Mouse (Mus musculus) small intestine, adult 2 months (tissue): ENCODE results near the gene Osbpl6. TPM values are rescaled to one million over a fixed set of nuclear protein-coding genes. Genes with fewer than 3 reads are reported as not detected.

Experiments
- H3K27ac ChIP-seq: fragments of 200-500 bp; 2 replicates; pipeline ENCODE4 v1.5.1; 2012; ENCODE audit warnings: low read depth, low read length, control low read depth, inconsistent platforms; ENCODE audit not compliant: insufficient read depth
- H3K27me3 ChIP-seq: fragments of 200-500 bp; 2 replicates; pipeline ENCODE4 v1.6.1; 2012; ENCODE audit warnings: mild to moderate bottlenecking, moderate library complexity, low read length, inconsistent platforms; ENCODE audit not compliant: control insufficient read depth, insufficient read depth
- H3K36me3 ChIP-seq: fragments of 200-500 bp; 2 replicates; pipeline ENCODE4 v1.6.1; 2012; ENCODE audit warnings: mild to moderate bottlenecking, low read length, control low read depth, inconsistent platforms; ENCODE audit not compliant: control insufficient read depth, insufficient read depth
- H3K4me1 ChIP-seq: fragments of 200-500 bp; 2 replicates; pipeline ENCODE4 v1.6.1; 2012; ENCODE audit warnings: low read length, inconsistent platforms, mixed read lengths; ENCODE audit not compliant: control insufficient read depth, insufficient read depth, insufficient read length
- H3K4me3 ChIP-seq: fragments of 200-500 bp; 2 replicates; pipeline ENCODE4 v1.5.1; 2012; ENCODE audit warnings: low read depth, mild to moderate bottlenecking, control low read depth, inconsistent platforms, low read length, moderate library complexity
- CTCF ChIP-seq: fragments of 200-500 bp; IDR thresholded peaks from 2 replicates; pipeline ENCODE4 v1.5.1; 2012; ENCODE audit warnings: low read depth, mild to moderate bottlenecking, control low read depth, inconsistent platforms, low read length, moderate library complexity, mixed read lengths; ENCODE audit not compliant: insufficient replicate concordance, insufficient read length; ENCODE audit errors: extremely low read depth
- POLR2A ChIP-seq: fragments of 200-500 bp; IDR thresholded peaks from 2 replicates; pipeline ENCODE4 v1.6.1; 2012; ENCODE audit warnings: low read depth, mild to moderate bottlenecking, control low read depth, inconsistent platforms, low read length, moderate library complexity
- whole genome bisulfite sequencing: fragments of 180-500 bp; shearing (Covaris S2); methylation state at CpG from one replicate; pipeline ENCODE4 v1.1.7; 2018; 5-methylcytosine and 5-hydroxymethylcytosine counted together
- polyA plus RNA-seq: library from polyadenylated mRNA; depleted of rRNA; stranded (reverse); fragments of >200 nt; gene quantifications from 2 replicates; pipeline ENCODE4 v1.2.3, GENCODE M21; 2012

Osbpl6 gene
- polyA plus RNA-seq, 1 experiment = 72.6 TPM

DNA sequence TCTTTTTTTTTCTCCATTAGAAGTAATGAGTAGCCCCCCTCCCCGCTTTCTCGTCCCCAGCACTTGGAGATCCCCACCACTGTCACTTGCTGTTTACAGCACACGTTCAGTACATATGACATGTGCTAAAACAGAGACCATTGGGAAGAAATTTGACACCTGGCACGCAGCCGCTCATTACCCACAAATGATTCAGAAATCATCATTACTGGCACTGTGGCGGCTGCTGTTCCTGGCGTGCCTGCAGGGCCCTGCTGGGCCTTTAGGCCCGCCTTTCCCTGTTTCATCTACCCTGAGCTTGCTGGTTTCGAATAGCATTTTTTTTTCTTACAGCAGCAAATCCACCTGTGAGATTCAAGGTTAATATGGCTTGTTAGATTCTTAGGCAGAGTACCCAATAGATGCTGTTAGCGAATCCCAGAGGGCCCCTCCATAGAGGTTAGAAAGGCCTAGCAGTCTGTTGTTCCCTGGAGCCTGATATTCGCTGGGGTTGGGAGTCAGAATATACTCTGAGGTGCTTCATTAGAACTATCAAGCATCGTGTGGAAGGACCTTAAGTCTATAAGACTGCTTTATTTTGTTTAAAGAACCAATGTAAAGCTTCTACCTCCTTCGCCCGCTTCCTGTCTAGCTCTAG is 126.3 kb downstream of the Osbpl6 start:
- H3K4me3 ChIP-seq = no peak overlapping the region
- 91% methylated on average over 14 of the region's 14 CpGs for WGBS
- no peak overlapping the region for H3K27ac ChIP-seq
- no peaks in the 10 kb centered on the region for H3K4me1 ChIP-seq
- no peaks in the 10 kb centered on the region for H3K36me3 ChIP-seq
- H3K27me3 ChIP-seq = no peaks in the 10 kb centered on the region
- no peak for TF ChIP-seq POLR2A
- no peak for TF ChIP-seq CTCF

DNA sequence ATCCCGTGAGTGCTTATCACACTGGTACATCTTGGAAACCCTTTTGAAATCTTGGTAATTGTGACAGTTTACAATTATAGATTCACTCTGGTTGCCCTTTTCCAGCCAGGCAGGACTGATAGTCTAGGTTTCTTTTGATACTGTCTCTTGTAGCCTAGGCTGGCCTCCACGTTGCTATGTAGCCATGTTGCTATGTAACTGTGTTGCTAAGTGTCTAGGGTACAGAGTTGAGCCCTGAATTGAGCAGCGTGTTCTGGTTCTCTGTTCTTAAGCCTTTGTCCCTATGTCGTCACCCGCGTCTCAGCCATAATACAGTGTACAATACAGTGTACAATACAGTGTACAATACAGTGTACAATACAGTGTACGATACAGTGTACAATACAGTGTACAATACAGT is 128.6 kb downstream of the Osbpl6 start:
- Histone ChIP-seq H3K4me3 (no peak overlapping the region), H3K4me1 (no peaks in the 10 kb centered on the region), H3K27ac (no peak overlapping the region), H3K36me3 (no peaks in the 10 kb centered on the region), H3K27me3 (no peaks in the 10 kb centered on the region)
- WGBS = 88% methylated on average over 7 of the region's 7 CpGs
- TF ChIP-seq POLR2A = no peak
- TF ChIP-seq CTCF = no peak

DNA sequence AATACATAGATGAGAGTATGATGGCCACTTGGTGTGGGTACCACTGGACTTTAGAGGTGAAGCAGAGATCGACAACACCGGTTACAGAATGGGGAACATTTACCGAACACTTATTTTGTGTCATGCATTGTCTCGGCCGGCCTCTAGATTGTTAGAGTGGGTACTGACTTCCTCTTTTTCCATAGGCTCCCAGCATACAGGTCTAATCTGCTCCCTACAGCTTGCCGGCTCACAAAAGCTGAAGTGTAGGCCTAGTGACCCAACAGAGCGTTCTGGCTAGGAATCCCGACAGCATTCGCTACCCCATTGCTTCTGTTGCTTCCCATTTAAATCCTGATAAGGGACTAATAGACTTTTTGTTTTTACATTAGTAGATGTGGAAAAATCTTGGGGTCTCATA is 135.6 kb downstream of the Osbpl6 start:
- peaks cover 3% of the 10 kb centered on the region; the same call in 1 of the 2 replicates for H3K36me3 ChIP-seq
- WGBS = 83% methylated on average over 9 of the region's 9 CpGs
- H3K4me1 ChIP-seq = peaks cover 4% of the 10 kb centered on the region; the same call in 1 of the 2 replicates
- no peaks in the 10 kb centered on the region for H3K27me3 ChIP-seq
- no peak overlapping the region for H3K27ac ChIP-seq
- no peak overlapping the region for H3K4me3 ChIP-seq
- no peak for TF ChIP-seq CTCF
- no peak for TF ChIP-seq POLR2A

DNA sequence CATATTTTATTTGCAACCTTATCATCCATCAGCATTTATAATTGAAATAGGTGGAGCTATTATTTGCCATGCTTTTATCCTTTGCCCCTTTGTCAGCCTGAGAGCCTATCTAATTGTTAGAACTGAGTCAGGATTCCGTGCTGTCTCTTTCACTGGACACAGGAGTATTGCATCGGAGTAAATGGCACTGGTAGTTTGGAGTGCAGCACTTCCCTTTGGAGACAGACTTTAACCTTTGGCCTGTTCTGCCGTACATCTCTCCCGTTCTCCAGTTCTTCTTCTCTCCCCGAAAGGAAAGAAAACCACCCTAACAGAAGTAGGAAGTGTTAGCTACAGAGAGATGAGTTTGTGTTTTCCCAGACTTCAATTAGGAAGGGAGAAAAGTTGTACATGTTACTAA is 136.6 kb downstream of the Osbpl6 start:
- H3K27me3 ChIP-seq = no peaks in the 10 kb centered on the region
- no peak overlapping the region for H3K4me3 ChIP-seq
- WGBS = 20% methylated on average over 5 of the region's 5 CpGs
- no peak overlapping the region for H3K27ac ChIP-seq
- H3K36me3 ChIP-seq = peaks cover 4% of the 10 kb centered on the region; the same call in 1 of the 2 replicates
- peaks cover 4% of the 10 kb centered on the region; the same call in 1 of the 2 replicates for H3K4me1 ChIP-seq
- TF ChIP-seq CTCF (no peak), POLR2A (no peak)

DNA sequence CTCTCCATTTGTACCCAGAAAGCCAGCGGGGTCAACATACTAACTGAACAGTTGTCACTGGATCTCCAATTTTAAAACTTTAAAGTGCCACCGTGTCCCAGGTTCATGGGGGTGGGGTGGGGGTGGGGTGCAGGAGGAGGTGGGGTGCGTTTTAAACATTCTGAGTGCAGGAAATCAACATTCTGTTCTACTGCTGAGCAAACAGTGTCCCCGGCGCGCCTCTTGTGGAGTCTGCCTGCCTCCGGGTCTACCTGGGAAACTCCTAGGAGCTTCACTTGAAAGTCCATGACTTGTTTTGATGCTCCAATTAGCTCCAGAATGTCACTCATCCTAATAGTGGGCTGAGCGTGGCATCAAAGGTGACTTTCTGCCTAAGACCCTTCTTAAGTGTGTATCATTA is 139.2 kb downstream of the Osbpl6 start:
- Histone ChIP-seq H3K4me1 (peaks cover 4% of the 10 kb centered on the region; the same call in 1 of the 2 replicates), H3K27me3 (no peaks in the 10 kb centered on the region), H3K36me3 (peaks cover 8% of the 10 kb centered on the region; the same call in 1 of the 2 replicates), H3K4me3 (no peak overlapping the region), H3K27ac (no peak overlapping the region)
- WGBS = 76% methylated on average over 8 of the region's 8 CpGs
- no peak for TF ChIP-seq CTCF
- TF ChIP-seq POLR2A = no peak

DNA sequence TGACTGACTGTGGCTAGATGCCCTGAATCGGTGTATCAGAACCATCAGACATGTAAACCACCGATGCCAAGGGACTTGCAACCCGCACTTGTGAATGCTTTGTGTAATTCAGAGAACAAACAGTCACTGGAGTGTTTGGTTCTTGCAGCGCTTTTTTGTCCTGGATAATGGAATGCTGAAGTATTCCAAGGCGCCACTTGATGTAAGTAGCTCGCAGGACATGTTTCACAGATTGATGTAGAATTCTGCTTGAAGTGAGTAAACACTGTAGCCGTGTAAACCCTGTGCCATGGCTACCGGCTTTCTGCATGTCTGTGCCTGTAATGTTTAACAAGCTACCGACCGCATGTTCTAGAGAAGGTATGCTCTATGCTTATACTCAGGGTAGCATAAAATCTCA is 141.9 kb downstream of the Osbpl6 start:
- TF ChIP-seq POLR2A = no peak
- no peak for TF ChIP-seq CTCF
- Histone ChIP-seq H3K4me1 (no peaks in the 10 kb centered on the region), H3K27me3 (no peaks in the 10 kb centered on the region), H3K4me3 (no peak overlapping the region), H3K36me3 (peaks cover 19% of the 10 kb centered on the region), H3K27ac (no peak overlapping the region)
- WGBS = 87% methylated on average over 10 of the region's 10 CpGs

DNA sequence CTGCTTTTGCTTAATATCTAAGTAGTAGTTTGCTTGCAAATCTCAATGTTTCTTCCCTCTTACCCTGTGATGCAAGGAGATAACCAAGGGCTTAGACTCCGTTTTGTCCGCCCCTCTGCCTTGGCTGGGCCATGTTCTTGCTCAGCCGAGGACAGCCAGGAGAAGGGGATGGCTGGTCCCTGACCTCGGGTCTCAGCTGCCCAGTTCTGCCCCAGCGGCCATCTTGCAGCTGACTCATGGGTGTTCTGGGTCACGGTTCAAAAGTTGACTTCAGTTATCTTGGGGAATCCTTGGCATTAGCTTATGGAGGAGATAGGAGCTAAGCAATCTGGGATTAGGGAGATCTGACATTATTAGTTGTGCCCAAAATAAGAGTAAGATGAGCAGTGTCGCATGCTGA is 142.5 kb downstream of the Osbpl6 start:
- Histone ChIP-seq H3K36me3 (peaks cover 19% of the 10 kb centered on the region), H3K27ac (no peak overlapping the region), H3K4me3 (no peak overlapping the region), H3K4me1 (no peaks in the 10 kb centered on the region), H3K27me3 (no peaks in the 10 kb centered on the region)
- no peak for TF ChIP-seq CTCF
- TF ChIP-seq POLR2A = no peak
- 87% methylated on average over 7 of the region's 7 CpGs for WGBS

DNA sequence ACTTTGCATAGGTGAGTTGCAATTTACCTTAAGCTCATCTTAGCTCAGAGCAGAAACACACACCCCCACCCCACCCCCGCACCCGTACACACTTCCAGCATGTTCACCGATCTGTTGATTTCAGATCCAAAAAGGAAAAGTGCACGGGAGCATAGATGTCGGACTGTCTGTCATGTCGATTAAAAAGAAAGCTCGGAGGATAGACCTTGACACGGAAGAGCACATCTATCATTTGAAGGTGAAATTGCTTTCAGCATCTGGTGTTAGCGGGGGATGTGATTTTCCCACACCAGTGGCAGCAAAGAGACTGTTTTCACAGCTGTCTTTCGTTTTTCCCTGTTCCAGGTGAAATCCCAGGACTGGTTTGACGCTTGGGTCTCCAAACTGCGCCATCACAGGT is 143.0 kb downstream of the Osbpl6 start:
- Histone ChIP-seq H3K4me1 (no peaks in the 10 kb centered on the region), H3K36me3 (peaks cover 20% of the 10 kb centered on the region), H3K4me3 (no peak overlapping the region), H3K27me3 (no peaks in the 10 kb centered on the region), H3K27ac (no peak overlapping the region)
- TF ChIP-seq CTCF (no peak), POLR2A (no peak)
- WGBS = 93% methylated on average over 12 of the region's 12 CpGs
